Mouse (Mus musculus) layer of hippocampus, adult 11-12 months (tissue): ENCODE measurements at regions not wholly inside any gene's neighbourhood (a gene's known extent, or its start where the extent isn't known, plus 50 kb on each side); places are given as distances from the start of the nearest gene placed in this dataset.
A peak's percentile ranks its signal among the peaks of the same experiment; 100 is the strongest.
"Not testable (repeated sequence)": the region's sequence is repeated elsewhere in the genome, so short reads cannot be mapped to it uniquely, and the experiment has no call there.

Experiments used
- DNase-seq: peaks from one replicate; pipeline ENCODE4 v3.0.0; 2022; ENCODE audit warnings: low spot score

GRCm38 (mm10) chr7:60733331-60733994 lies 593.4 kb upstream of the Snrpn start:
- DNase-seq: peak; percentile 23

- not testable (repeated sequence) for DNase-seq
These were observed 588.2 kb upstream of the Snrpn start for GRCm38 (mm10) chr7:60728108-60728721.
